Mouse (Mus musculus) lung, adult 2 months (tissue): ENCODE results near the gene Zbtb7b. TPM values are rescaled to one million over a fixed set of nuclear protein-coding genes. Genes with fewer than 3 reads are reported as not detected.

Experiments used
- DNase-seq: peaks from one replicate; pipeline ENCODE4 v3.0.0; 2022
- H3K4me1 ChIP-seq: fragments of 200-500 bp; 2 replicates; pipeline ENCODE4 v1.6.1; 2011; ENCODE audit warnings: low read length; ENCODE audit not compliant: control insufficient read depth, insufficient read depth
- H3K4me3 ChIP-seq: fragments of 200-500 bp; replicated peaks from 2 replicates; pipeline ENCODE3; 2011; ENCODE audit warnings: low read depth, mild to moderate bottlenecking, control low read depth, low read length; ENCODE audit errors: extremely low read depth
- CTCF ChIP-seq: fragments of 200-500 bp; IDR thresholded peaks from 2 replicates; pipeline ENCODE4 v1.5.1; 2011; ENCODE audit warnings: mild to moderate bottlenecking, low read length, control low read depth; ENCODE audit not compliant: insufficient read depth
- POLR2A ChIP-seq: fragments of 200-500 bp; IDR thresholded peaks from 2 replicates; pipeline ENCODE4 v1.6.1; 2011; ENCODE audit warnings: low read depth, mild to moderate bottlenecking, control low read depth, low read length, borderline replicate concordance; ENCODE audit errors: extremely low read depth
- WGBS: fragments of 180-500 bp; shearing (Covaris S2); methylation state at CpG from one replicate; pipeline ENCODE4 v1.1.7; 2018; 5-methylcytosine and 5-hydroxymethylcytosine counted together
- polyA plus RNA-seq: library from polyadenylated mRNA; depleted of rRNA; stranded (reverse); fragments of >200 nt; gene quantifications from 2 replicates; pipeline ENCODE4 v1.2.3, GENCODE M21; 2012

The Zbtb7b gene
- polyA plus RNA-seq, 1 experiment, result 63.0 TPM

DNA sequence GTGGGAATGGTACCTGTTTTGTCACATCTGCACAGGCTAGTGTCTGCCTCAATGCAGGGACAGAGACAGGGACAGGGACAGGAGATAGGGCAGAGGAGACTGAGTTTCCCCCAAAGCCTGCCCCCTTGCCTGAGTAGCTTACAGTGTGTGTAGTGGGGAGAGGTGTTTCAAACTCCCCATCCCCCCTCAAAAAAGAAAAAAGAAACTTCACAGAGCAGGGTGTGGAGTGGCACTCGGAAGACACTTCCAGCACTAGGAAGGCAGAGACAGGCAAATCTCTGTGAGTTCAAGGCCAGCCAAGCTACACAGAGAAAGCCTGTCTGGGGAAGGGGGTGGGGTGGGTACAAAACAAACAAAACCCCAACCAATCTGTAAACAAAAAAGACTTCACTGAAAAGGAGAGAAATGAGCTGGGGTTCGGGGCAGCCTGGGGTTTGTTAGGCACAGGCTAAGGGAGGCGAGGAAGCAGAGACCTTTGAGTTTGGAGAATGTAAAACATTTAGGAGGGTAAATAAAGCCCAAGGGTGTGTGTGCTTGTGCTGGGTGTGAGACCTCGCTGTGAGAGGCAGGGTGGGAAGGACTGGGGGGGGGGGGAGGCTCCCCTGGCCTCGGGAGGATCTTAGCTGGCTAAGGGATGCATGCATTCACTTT, 20.9 kb downstream of the Zbtb7b start:
- H3K4me3 ChIP-seq, result no peak overlapping the region
- no peak for TF ChIP-seq POLR2A
- 32% methylated on average over 5 of the region's 5 CpGs for WGBS
- H3K4me1 ChIP-seq, result peaks cover 5% of the 10 kb centered on the region
- no peak for DNase-seq

DNA sequence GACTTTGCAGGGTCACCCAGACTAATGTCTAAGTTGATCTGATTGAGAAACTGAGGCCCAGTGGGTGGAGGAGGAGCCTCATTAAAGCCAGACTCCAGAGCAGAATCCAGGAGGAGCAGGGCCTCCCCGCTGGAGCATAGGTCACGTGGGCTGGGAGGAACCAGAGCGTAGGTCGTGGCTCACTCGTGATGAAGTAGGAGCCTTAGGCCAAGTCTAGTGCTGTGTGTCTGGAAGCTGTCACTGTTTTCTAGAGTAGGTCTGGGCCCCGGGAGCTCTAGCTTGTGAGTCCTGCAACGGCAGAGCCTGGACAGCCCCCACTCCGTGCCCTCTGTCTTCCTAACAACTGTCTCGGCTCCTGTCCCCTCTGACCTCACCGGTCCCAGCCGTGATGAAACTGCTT, 27.2 kb downstream of the Zbtb7b start:
- no peak for DNase-seq
- no peak for TF ChIP-seq CTCF
- no peak for TF ChIP-seq POLR2A
- 58% methylated on average over 11 of the region's 11 CpGs for WGBS
- Histone ChIP-seq H3K4me3 (no peak overlapping the region), H3K4me1 (no peaks in the 10 kb centered on the region)

DNA sequence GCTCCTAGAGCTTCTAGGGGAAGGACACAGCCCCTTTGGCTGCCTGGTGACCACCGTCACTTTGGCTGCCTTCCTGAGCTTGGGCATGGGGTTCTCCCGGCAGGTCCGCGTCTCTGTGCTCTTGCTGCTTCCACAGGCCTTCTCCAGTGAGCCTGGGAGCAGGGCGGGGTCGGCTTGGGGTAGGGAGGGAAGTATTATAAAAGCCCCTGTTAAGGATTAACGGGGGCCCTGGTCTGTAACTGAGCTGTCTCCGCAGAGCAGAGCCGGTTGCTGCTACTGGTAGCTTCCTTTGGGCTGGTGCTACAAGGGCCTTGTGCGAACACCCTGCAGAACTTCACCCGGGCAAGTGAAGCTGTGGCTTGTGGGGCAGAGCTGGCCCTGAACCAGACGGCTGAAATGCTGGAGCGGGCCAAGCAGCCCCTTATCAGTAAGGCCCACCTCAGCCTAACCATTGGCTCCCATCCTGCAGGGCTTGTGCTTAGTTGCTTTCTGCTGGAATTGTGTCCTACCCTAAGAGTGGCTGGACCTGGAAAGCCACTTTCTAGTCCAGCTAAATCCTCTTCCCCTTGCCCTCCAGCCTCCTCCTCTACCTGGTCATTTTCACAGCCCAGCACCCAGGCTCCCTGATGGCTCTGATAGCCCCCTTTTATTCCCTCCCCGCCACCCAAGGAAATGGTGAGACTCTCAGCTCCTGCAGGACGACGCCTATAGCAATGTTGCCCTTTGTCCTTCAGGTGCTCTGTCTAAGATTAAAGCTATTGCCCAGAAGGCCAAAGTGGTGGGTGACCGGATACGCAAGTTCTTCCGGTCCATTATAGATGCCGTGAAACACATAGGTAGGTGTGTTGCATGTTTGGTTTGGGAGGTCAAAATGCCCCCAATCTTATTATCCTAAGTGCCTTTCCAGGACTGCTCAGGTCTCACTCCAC, 28.8 kb downstream of the Zbtb7b start:
- no peak for DNase-seq
- WGBS, result 79% methylated on average over 20 of the region's 20 CpGs
- Histone ChIP-seq H3K4me1 (no peaks in the 10 kb centered on the region), H3K4me3 (no peak overlapping the region)
- no peak for TF ChIP-seq POLR2A

DNA sequence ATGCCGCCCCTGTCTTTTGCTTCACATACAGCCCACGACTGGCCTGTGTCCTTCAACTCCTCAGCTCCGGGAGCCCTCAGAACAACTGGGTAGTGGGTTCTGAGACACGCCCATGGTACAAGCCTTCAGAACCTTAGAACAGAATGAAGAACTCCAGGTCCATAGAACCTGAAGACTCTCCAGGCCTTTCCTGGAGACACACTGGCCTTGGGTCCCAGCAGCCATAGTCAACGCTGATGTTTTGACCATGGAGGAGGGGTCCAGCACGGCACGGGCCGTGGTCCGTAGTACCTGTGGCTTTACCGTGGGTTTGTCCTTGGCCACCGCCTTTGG, 29.5 kb downstream of the Zbtb7b start, which contains the start of gene Dcst1:
Gene Dcst1 (minus strand): TSS at position 101 of the 333 bp plus-strand sequence.
- no peak for TF ChIP-seq POLR2A
- TF ChIP-seq CTCF, result no peak
- Histone ChIP-seq H3K4me1 (no peaks in the 10 kb centered on the region), H3K4me3 (no peak within 1 kb of the TSS)
- WGBS, result 94% methylated on average over 11 of the region's 11 CpGs
- no peak for DNase-seq

DNA sequence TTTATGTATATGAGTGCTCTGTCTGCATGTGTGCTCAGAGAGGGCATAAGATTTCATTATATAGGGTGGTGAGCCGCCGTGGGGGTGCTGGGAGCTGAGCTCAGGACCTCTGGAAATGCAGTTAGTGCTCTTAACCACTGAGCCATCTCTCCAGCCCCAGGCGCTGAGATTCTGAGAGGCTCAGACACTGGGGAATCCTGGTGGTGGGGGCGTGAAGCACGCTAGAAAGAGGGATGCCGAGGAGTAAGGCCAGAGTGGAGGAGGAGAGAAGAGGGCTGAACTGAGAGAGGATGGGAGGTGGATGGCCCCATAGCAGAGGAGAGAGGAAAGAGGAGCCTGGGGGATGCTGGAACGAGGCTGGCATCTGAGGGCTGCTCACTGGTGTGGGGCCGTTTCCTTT, 29.9 kb downstream of the Zbtb7b start:
- 79% methylated on average over 8 of the region's 8 CpGs for WGBS
- Histone ChIP-seq H3K4me1 (no peaks in the 10 kb centered on the region), H3K4me3 (no peak overlapping the region)
- no peak for DNase-seq
- TF ChIP-seq POLR2A, result no peak

DNA sequence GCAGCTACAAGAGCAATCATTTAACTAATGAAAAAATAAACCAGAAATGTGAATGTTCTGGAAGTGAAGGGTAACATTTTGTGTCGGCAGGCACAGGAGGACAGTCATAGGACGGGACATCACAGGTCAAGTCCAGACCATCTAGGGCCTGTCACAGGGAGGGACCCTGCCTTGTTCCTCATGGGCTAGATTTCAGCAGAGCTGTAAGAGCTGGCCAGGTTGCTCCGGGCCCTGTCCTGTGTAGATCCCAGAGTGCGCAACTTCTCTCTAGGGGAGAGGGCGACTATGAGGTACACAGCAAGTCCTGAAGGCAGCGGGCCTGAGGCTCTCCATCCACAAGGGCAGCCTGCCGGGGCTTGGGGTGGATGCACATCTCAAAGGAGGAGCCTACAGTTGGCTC, 32.9 kb downstream of the Zbtb7b start, which contains the start of gene Dcst2:
Gene Dcst2 (plus strand): TSS at position 301 of the 400 bp plus-strand sequence.
- TF ChIP-seq POLR2A (no peak), CTCF (no peak)
- Histone ChIP-seq H3K4me1 (no peaks in the 10 kb centered on the region), H3K4me3 (no peak within 1 kb of the TSS)
- WGBS, result 85% methylated on average over 7 of the region's 7 CpGs
- no peak for DNase-seq

DNA sequence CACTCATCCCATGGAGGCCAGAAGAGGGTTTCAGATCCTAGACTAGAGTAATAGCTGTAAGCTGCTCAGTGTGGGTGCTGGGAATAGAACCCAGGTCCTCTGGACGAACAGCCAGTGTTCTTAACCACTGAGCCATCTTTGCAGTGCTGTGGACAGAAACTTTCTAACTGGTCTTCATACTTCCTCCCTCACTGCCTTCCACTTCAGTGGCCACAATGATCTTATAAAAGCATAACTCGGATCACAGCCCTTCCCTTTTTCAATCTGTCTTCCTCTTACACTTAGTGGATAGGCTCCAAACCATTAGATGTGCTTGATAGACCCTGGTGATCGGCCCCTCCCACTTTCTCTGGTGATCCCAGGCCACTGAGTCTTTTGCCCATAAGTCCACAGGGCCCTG, 34.3 kb downstream of the Zbtb7b start:
- no peak for TF ChIP-seq CTCF
- no peak for TF ChIP-seq POLR2A
- 57% methylated on average over 3 of the region's 3 CpGs for WGBS
- Histone ChIP-seq H3K4me1 (no peaks in the 10 kb centered on the region), H3K4me3 (no peak overlapping the region)
- DNase-seq, result no peak

DNA sequence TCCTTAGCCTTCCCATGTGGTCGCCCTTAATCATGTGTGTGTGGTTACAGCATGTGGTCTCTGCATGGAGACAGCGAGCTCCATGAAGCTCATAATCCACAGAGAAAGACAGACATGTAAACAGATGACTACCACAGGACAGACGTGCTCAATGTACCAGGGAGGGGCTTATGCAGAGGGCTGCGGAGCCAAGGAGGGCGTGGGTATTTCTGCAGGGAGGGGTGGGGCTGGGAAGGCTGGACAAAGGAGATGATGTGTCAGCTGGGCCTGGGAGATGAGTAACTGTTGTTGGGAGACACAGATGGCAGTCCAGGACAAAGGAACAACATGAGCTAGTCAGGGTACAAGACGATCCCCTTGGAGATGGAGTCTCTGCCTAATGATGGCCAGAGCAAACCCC, 34.9 kb downstream of the Zbtb7b start:
- no peaks in the 10 kb centered on the region for H3K4me1 ChIP-seq
- TF ChIP-seq POLR2A (no peak), CTCF (no peak)
- 47% methylated on average over 6 of the region's 6 CpGs for WGBS
- H3K4me3 ChIP-seq, result no peak overlapping the region
- DNase-seq, result no peak

DNA sequence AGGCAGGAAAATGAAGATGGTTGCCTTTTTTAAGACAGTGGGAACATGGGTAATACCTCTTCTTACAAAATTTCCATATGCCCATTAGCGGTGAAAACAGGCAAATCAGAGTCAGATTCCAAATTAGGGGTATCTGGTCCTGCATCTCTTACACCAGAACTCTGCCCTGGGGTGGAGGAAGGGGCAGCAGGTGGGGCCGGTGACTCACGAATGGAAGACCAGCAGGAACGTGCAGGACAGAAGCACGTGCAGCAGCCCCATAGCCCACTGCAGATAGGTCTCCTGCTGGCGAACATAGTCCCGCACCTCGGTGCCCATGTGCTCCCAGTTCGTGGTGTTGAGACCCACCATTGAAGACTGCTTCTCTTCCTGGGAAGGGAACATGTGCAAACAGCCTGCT, 38.5 kb downstream of the Zbtb7b start:
- no peak for DNase-seq
- 83% methylated on average over 9 of the region's 9 CpGs for WGBS
- Histone ChIP-seq H3K4me1 (no peaks in the 10 kb centered on the region), H3K4me3 (no peak overlapping the region)
- TF ChIP-seq CTCF (no peak), POLR2A (no peak)

DNA sequence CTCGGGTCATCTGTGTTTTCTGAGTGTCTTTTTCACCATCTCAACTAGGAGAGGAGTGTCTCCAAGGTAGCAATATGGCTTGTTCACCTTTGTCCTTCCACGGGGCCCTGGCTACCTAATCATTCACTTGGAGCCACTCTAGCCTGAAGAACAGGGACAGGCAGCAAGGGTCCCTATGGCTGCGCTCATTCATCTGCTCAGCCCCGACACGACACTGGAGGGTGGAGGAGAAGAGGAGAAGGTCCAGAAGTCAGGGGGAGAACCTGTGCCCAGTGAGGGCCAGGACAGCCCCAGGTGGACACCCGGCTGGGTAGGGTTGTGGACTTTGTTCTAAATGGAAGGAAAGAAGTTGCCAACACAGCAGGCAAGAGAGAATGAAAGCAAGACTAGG, 39.1 kb downstream of the Zbtb7b start:
- 71% methylated on average over 6 of the region's 6 CpGs for WGBS
- DNase-seq, result no peak

More for the DNA sequence above, 39.1 kb downstream of the Zbtb7b start:
- no peak overlapping the region for H3K4me3 ChIP-seq
- TF ChIP-seq POLR2A (no peak), CTCF (no peak)
- 0 out of 2 replicates have a peak, but pooled peaks cover under 1% of the 10 kb centered on the region for H3K4me1 ChIP-seq
